Mouse (Mus musculus) heart, postnatal 36 days (tissue): ENCODE measurements around the gene Lias. TPM values are rescaled to one million over a fixed set of nuclear protein-coding genes. Genes with fewer than 3 reads are reported as not detected.

Source experiments
- total RNA-seq, 2 experiments: library from RNA; stranded (reverse); gene quantifications; 2 replicates each; pipeline ENCODE4 v1.2.3; 2021

The Lias gene
- total RNA-seq, 2 experiments from 2014 or later, result 54.8 to 55.8 TPM

Other genes with a start within 250 kb of the Lias start
- 1 to 10 TPM; 1.6 to 1.7 TPM for gene Wdr19, start 191.8 kb upstream of the Lias start, total RNA-seq
- 10 to 100 TPM; 31.1 to 42.5 TPM for gene Rfc1, start 55.8 kb upstream of the Lias start, total RNA-seq
- under 1 TPM; 0.14 to 0.36 TPM for gene Klb, start 43.2 kb upstream of the Lias start, total RNA-seq
- 100 to 1,000 TPM; 645 to 671 TPM for gene Rpl9, start 53 bp upstream of the Lias start, total RNA-seq
- gene Ugdh, start 44.5 kb downstream of the Lias start, total RNA-seq, result 10 to 100 TPM; 15.0 to 15.2 TPM
- 1 to 10 TPM in 1 of 2 experiments, not detected in 1; 2.1 TPM for gene Gm43552, start 101.3 kb downstream of the Lias start, total RNA-seq
- 10 to 100 TPM; 88.8 to 95.0 TPM for gene Smim14, start 145.7 kb downstream of the Lias start, total RNA-seq
- 10 to 100 TPM; 59.4 to 67.6 TPM for gene Ube2k, start 145.7 kb downstream of the Lias start, total RNA-seq